Mouse (Mus musculus) midbrain, embryonic 14.5 days (tissue): ENCODE data around the gene Fndc1. TPM values are rescaled to one million over a fixed set of nuclear protein-coding genes. Genes with fewer than 3 reads are reported as not detected.

Experiments used
- ATAC-seq: fragments of 200-750 bp; cut with Nextera tagmentation; 2 replicates; pipeline ENCODE4 v1.8.0; 2017; ENCODE audit warnings: moderate number of reproducible peaks, moderate library complexity; ENCODE audit not compliant: low FRiP score, low TSS enrichment
- DNase-seq: peaks from one replicate; pipeline ENCODE4 v3.0.0-alpha.2; 2015
- H3K27ac ChIP-seq: fragments of 300-500 bp; sonication (generic); replicated peaks from 2 replicates; pipeline ENCODE4 v1.5.1; 2014; ENCODE audit warnings: mild to moderate bottlenecking, low read depth, low read length, moderate library complexity
- H3K27me3 ChIP-seq: fragments of 300-500 bp; sonication (generic); 2 replicates; pipeline ENCODE4 v1.6.1; 2014; ENCODE audit warnings: low read length, control low read depth, mixed read lengths; ENCODE audit not compliant: control insufficient read depth, insufficient read depth
- H3K36me3 ChIP-seq: fragments of 300-500 bp; sonication (generic); 2 replicates; pipeline ENCODE4 v1.6.1; 2014; ENCODE audit warnings: low read length, control low read depth; ENCODE audit not compliant: control insufficient read depth, insufficient read depth
- H3K4me1 ChIP-seq: fragments of 300-500 bp; sonication (generic); 2 replicates; pipeline ENCODE4 v1.6.1; 2014; ENCODE audit warnings: mild to moderate bottlenecking, antibody characterized with exemption, low read length, control low read depth; ENCODE audit not compliant: control insufficient read depth, insufficient read depth
- H3K4me2 ChIP-seq: fragments of 300-500 bp; sonication (generic); 2 replicates; pipeline ENCODE4 v1.6.1; 2014; ENCODE audit warnings: mild to moderate bottlenecking, low read length, moderate library complexity
- H3K4me3 ChIP-seq: fragments of 300-500 bp; sonication (generic); replicated peaks from 2 replicates; pipeline ENCODE4 v1.5.1; 2014; ENCODE audit warnings: low read depth, low read length
- H3K9ac ChIP-seq: fragments of 300-500 bp; sonication (generic); replicated peaks from 2 replicates; pipeline ENCODE4 v1.6.1; 2014; ENCODE audit warnings: mild to moderate bottlenecking, low read length, moderate library complexity
- H3K9me3 ChIP-seq: fragments of 300-500 bp; sonication (generic); 2 replicates; pipeline ENCODE4 v1.6.1; 2016; ENCODE audit warnings: low read length, control low read depth, mixed read lengths; ENCODE audit not compliant: control insufficient read depth
- WGBS: fragments of 180-500 bp; shearing (Covaris S2); extraction: QIAGEN DNeasy Blood & Tissue Kit; methylation state at CpG from one replicate; pipeline ENCODE4 v1.1.7; 2014; 5-methylcytosine and 5-hydroxymethylcytosine counted together
- polyA plus RNA-seq: library from polyadenylated mRNA; unstranded; fragments of >200 nt; fragmentation: Nextera tagmentation; extraction: Ambion mirVana; gene quantifications from 2 replicates; pipeline ENCODE4 v1.2.1, GENCODE M21; 2014

The Fndc1 gene
- polyA plus RNA-seq, 1 experiment from 2014 or later: 3.8 TPM

DNA sequence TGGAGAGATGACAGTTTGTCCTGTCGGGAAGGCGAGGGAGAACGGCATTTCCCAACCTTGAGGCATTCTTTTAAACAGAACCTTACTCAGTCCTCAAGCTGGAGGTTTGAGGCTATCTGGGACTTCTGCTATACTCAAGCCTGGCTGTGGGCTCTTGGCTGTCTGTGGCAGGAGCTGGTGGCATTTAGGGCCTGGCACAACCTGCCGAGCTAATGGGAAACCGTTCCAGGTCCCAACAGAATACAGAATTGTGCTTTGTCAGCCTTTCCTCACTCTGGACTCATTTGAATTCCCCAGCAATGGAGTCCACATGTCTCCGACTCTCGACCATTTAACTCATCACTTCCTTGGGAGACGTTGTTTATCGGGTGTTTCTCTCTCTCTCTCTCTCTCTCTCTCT lies 24.6 kb downstream of the Fndc1 start:
- 82% methylated on average over 9 of the region's 9 CpGs for WGBS
- Histone ChIP-seq H3K27me3 (no peaks in the 10 kb centered on the region), H3K9me3 (no peaks in the 10 kb centered on the region), H3K4me2 (no peak overlapping the region), H3K9ac (no peak overlapping the region), H3K4me1 (no peaks in the 10 kb centered on the region), H3K36me3 (no peaks in the 10 kb centered on the region), H3K4me3 (no peak overlapping the region), H3K27ac (no peak overlapping the region)
- DNase-seq (no peak), ATAC-seq (no peak)

DNA sequence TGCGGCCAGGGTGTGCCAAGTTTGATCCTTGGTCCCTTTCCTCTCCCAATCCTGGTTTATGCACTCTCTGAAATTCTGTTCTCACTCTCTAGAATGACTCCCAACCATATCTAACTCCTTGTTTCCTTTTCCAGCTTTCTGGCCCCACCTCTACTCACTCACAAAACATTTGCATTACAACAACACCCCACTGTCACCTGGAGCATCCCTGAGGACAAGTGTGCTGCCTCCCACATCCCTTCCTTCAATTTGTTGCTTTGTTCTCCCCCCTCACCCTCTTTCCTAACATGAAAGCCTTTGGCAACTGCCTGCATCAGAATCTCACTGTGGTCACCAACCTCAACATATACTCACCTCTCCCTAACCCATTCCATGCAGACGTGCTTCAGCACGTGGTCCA lies 27.2 kb downstream of the Fndc1 start:
- WGBS: 72% methylated on average over 3 of the region's 3 CpGs
- Histone ChIP-seq H3K9me3 (no peaks in the 10 kb centered on the region), H3K4me1 (no peaks in the 10 kb centered on the region), H3K27ac (no peak overlapping the region), H3K4me3 (no peak overlapping the region), H3K4me2 (no peak overlapping the region), H3K36me3 (no peaks in the 10 kb centered on the region), H3K27me3 (no peaks in the 10 kb centered on the region), H3K9ac (no peak overlapping the region)
- no peak for ATAC-seq
- no peak for DNase-seq

DNA sequence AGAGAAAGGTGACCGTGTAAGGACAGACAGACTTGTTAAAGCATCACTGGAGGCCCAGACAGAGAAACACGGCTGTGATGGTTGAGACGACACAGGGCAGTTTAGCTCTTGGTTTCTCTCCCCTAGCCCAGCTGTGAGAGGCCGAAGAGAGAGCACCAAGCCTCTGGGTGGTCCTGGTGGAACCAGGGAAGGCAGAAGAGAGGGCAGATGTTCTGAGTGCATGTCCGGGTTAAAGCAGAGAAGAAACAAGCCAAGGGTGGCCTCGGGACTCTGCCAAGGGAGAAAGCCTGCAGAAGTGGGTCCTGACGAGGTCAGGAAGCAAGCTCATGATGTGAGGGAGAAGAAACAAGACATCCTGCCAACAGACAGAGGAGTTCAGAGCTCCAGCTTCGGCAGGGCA lies 31.5 kb downstream of the Fndc1 start:
- Histone ChIP-seq H3K4me2 (no peak overlapping the region), H3K27ac (no peak overlapping the region), H3K27me3 (no peaks in the 10 kb centered on the region), H3K36me3 (no peaks in the 10 kb centered on the region), H3K4me3 (no peak overlapping the region), H3K9me3 (no peaks in the 10 kb centered on the region), H3K4me1 (no peaks in the 10 kb centered on the region), H3K9ac (no peak overlapping the region)
- WGBS: 85% methylated on average over 8 of the region's 8 CpGs
- no peak for ATAC-seq
- DNase-seq: no peak

DNA sequence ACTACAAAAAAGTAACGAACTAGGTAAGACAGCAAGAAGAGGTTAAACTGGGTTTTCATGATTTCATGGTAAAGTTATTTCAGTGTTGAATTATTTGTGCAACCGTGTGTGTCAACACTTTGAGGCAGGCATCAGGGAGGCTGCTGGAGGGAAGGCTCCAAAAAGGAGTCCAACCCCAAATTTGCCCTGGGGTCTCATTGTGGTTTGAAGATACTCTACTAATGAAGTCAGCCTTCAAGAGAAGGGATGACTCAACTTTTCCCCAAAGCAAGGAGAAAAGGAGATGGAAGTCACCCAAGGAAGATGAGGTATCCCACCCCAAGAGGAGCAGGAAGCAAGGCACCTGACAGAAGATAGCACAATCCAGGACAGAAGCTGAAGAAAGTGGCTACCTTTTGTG lies 31.9 kb downstream of the Fndc1 start:
- H3K36me3 ChIP-seq: no peaks in the 10 kb centered on the region
- H3K27ac ChIP-seq: no peak overlapping the region
- H3K4me2 ChIP-seq: no peak overlapping the region
- no peaks in the 10 kb centered on the region for H3K9me3 ChIP-seq
- H3K4me1 ChIP-seq: no peaks in the 10 kb centered on the region
- no peaks in the 10 kb centered on the region for H3K27me3 ChIP-seq
- H3K9ac ChIP-seq: no peak overlapping the region
- 81% methylated on average over 2 of the region's 2 CpGs for WGBS
- ATAC-seq: no peak
- DNase-seq: no peak
- H3K4me3 ChIP-seq: no peak overlapping the region

GRCm38 (mm10) chr17:7794093-7794492 lies 33.0 kb downstream of the Fndc1 start:
- no peak for DNase-seq
- Histone ChIP-seq H3K4me1 (no peaks in the 10 kb centered on the region), H3K27me3 (no peaks in the 10 kb centered on the region), H3K36me3 (no peaks in the 10 kb centered on the region), H3K9me3 (no peaks in the 10 kb centered on the region), H3K9ac (no peak overlapping the region), H3K27ac (no peak overlapping the region), H3K4me2 (no peak overlapping the region), H3K4me3 (no peak overlapping the region)
- WGBS: 88% methylated on average over 6 of the region's 6 CpGs
- ATAC-seq: no peak

DNA sequence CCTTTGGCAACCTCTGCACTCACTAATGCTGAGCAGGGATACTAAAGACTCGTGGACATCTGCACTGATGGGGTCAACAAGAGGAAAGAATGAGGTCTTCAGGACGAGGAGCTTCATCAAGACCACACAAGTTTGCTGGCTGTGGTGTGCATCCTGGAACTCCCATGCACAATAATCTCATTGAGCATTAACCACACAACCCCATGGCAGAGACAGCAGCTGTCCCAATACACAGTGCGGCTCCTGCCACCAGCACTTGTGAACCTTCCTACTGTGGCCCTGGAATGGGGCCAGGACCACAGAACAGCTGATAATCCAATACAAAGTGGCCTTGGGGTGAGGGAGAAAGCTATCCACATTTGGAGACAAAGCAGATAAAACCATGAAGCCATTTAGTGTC lies 36.6 kb downstream of the Fndc1 start:
- Histone ChIP-seq H3K27ac (no peak overlapping the region), H3K4me1 (no peaks in the 10 kb centered on the region), H3K27me3 (no peaks in the 10 kb centered on the region), H3K36me3 (no peaks in the 10 kb centered on the region), H3K9me3 (no peaks in the 10 kb centered on the region), H3K4me3 (no peak overlapping the region), H3K4me2 (no peak overlapping the region), H3K9ac (no peak overlapping the region)
- ATAC-seq (no peak), DNase-seq (no peak)
- WGBS: 73% methylated on average over 3 of the region's 3 CpGs

GRCm38 (mm10) chr17:7774101-7774500 lies 53.0 kb downstream of the Fndc1 start:
- H3K27ac ChIP-seq: no peak overlapping the region
- no peaks in the 10 kb centered on the region for H3K27me3 ChIP-seq
- no peaks in the 10 kb centered on the region for H3K4me1 ChIP-seq
- H3K4me3 ChIP-seq: no peak overlapping the region
- DNase-seq (no peak), ATAC-seq (no peak)
- H3K4me2 ChIP-seq: no peak overlapping the region
- no peaks in the 10 kb centered on the region for H3K9me3 ChIP-seq
- no peak overlapping the region for H3K9ac ChIP-seq
- no peaks in the 10 kb centered on the region for H3K36me3 ChIP-seq
- 92% methylated on average over 3 of the region's 3 CpGs for WGBS

- H3K9me3 ChIP-seq: no peaks in the 10 kb centered on the region
- H3K36me3 ChIP-seq: no peaks in the 10 kb centered on the region
- no peak overlapping the region for H3K4me2 ChIP-seq
- 68% methylated on average over 4 of the region's 4 CpGs for WGBS
- H3K4me1 ChIP-seq: no peaks in the 10 kb centered on the region
- H3K27ac ChIP-seq: no peak overlapping the region
- H3K27me3 ChIP-seq: no peaks in the 10 kb centered on the region
- no peak overlapping the region for H3K9ac ChIP-seq
- DNase-seq (no peak), ATAC-seq (no peak)
- no peak overlapping the region for H3K4me3 ChIP-seq
These were observed 67.3 kb downstream of the Fndc1 start for GRCm38 (mm10) chr17:7759786-7760185.

- H3K4me2 ChIP-seq: no peak overlapping the region
- H3K9ac ChIP-seq: no peak overlapping the region
- no peaks in the 10 kb centered on the region for H3K27me3 ChIP-seq
- no peak overlapping the region for H3K4me3 ChIP-seq
- no peaks in the 10 kb centered on the region for H3K4me1 ChIP-seq
- no peak for ATAC-seq
- DNase-seq: no peak
- 92% methylated on average over 11 of the region's 11 CpGs for WGBS
- H3K36me3 ChIP-seq: no peaks in the 10 kb centered on the region
- H3K9me3 ChIP-seq: no peaks in the 10 kb centered on the region
- no peak overlapping the region for H3K27ac ChIP-seq
These were observed 72.1 kb downstream of the Fndc1 start for GRCm38 (mm10) chr17:7755001-7755400.
